Comparison of ENCODE assay signal across 8 mouse cellular contexts in genomic region chr8:46185361-46185760, GRCm38 (mm10). TPM values are rescaled to one million over a fixed set of nuclear protein-coding genes. Genes with fewer than 3 reads are reported as not detected.
DNase-seq lines count a peak whose midpoint lies in the region; ATAC-seq and TF ChIP-seq lines count a peak whose summit lies in the region.

No protein-coding gene starts in this region.

- 38% methylated on average over 2 of the region's 2 CpGs for WGBS in thymus, adult 2 months
- 6% methylated on average over 2 of the region's 2 CpGs for WGBS in lung, embryonic 14.5 days

- H3K4me3 ChIP-seq in thymus, adult 2 months (ENCODE audit: control insufficient read depth, insufficient read depth, low read length): no peak overlapping the region
- no peak overlapping the region for H3K4me3 ChIP-seq in lung, embryonic 14.5 days (ENCODE audit: low read depth, low read length)

- TF ChIP-seq CTCF in thymus, adult 2 months (IDR thresholded peaks at IDR 0.05; ENCODE audit: borderline replicate concordance, control insufficient read depth, extremely low read depth, insufficient read depth, low read length, poor library complexity): no peak
- peak; percentile 82 for TF ChIP-seq CTCF in lung, embryonic 14.5 days (IDR thresholded peaks at IDR 0.05; ENCODE audit: low read depth)

- TF ChIP-seq POLR2A in thymus, adult 2 months (IDR thresholded peaks at IDR 0.05; ENCODE audit: control insufficient read depth, extremely low read depth, insufficient read depth, low read length, poor library complexity): no peak

- no peak overlapping the region for H3K9ac ChIP-seq in lung, embryonic 14.5 days

- H3K4me1 ChIP-seq in thymus, adult 2 months (replicated peaks; ENCODE audit: control insufficient read depth, insufficient read depth, low read length): no peaks in the 10 kb centered on the region
- H3K4me1 ChIP-seq in lung, embryonic 14.5 days (ENCODE audit: insufficient read depth): no peaks in the 10 kb centered on the region

- H3K27ac ChIP-seq in thymus, adult 2 months (ENCODE audit: control insufficient read depth, insufficient read depth, low read length): no peak overlapping the region
- H3K27ac ChIP-seq in lung, embryonic 14.5 days (ENCODE audit: low read depth): no peak overlapping the region

- H3K27me3 ChIP-seq in thymus, adult 2 months (ENCODE audit: control insufficient read depth, insufficient read depth, low read length): no peaks in the 10 kb centered on the region
- no peaks in the 10 kb centered on the region for H3K27me3 ChIP-seq in lung, embryonic 14.5 days (ENCODE audit: insufficient read depth, low read length)

- no peak overlapping the region for H3K4me2 ChIP-seq in lung, embryonic 14.5 days

- H3K36me3 ChIP-seq in thymus, adult 2 months (ENCODE audit: control insufficient read depth, insufficient read depth, low read length): no peaks in the 10 kb centered on the region
- 0 out of 2 replicates have a peak, but pooled peaks cover 13% of the 10 kb centered on the region for H3K36me3 ChIP-seq in lung, embryonic 14.5 days (ENCODE audit: insufficient read depth)

- ATAC-seq in hematopoietic stem cell, adult 5-6 weeks (replicated peaks in 1 of 2; ENCODE audit: insufficient read depth in 1 of 2, low FRiP score in 2 of 2, low TSS enrichment in 1 of 2, low read depth in 1 of 2, poor library complexity in 2 of 2, severe bottlenecking in 2 of 2): peak; percentile 51 to 73; a peak in 1 of 4 replicates
- ATAC-seq in lung, embryonic 14.5 days (ENCODE audit: insufficient read depth): no peak

- H3K9me3 ChIP-seq in lung, embryonic 14.5 days (ENCODE audit: low read depth, low read length): no peaks in the 10 kb centered on the region

- DNase-seq in gastrocnemius, adult 18-20 months (ENCODE audit: low spot score): peak; percentile 63
- DNase-seq in gastrocnemius, postnatal 25 days: no peak
- peak; percentile 57 for DNase-seq in thymus, adult 2 months
- no peak for DNase-seq in thymus, adult 18-20 months
- DNase-seq in cerebellum, postnatal 14 days: peak; percentile 72 to 82
- DNase-seq in lung, embryonic 14.5 days: peak; percentile 84
- peak; percentile 8 to 26 for DNase-seq in spleen, postnatal 36 days (ENCODE audit: low spot score in 2 of 2)

RNA-seq across cellular contexts. Expression of gene Slc25a4, which starts 25.7 kb away (rescaled TPM):
- 1,000 to 10,000 TPM; 2,853 to 2,971 TPM for total RNA-seq in gastrocnemius, adult 18-20 months (2021)
- total RNA-seq in gastrocnemius, postnatal 25 days (2021): 1,000 to 10,000 TPM; 2,973 to 3,130 TPM
- polyA plus RNA-seq in thymus, adult 2 months (2012; rRNA removed): 238 and 569 TPM in 2 replicates
- 184 and 193 TPM in 2 replicates for total RNA-seq in hematopoietic stem cell, adult 5-6 weeks (2017)
- polyA plus RNA-seq in lung, embryonic 14.5 days (2014; fragmentation: Nextera tagmentation; extraction: Ambion mirVana): 431 and 432 TPM in 2 replicates

RNA-seq across cellular contexts. Expression of gene Snx25, which starts 33.4 kb away (rescaled TPM):
- total RNA-seq in gastrocnemius, adult 18-20 months (2021): 1 to 10 TPM; 5.8 to 7.4 TPM
- 1 to 10 TPM; 4.7 to 5.5 TPM for total RNA-seq in gastrocnemius, postnatal 25 days (2021)
- 7.5 and 8.7 TPM in 2 replicates for polyA plus RNA-seq in thymus, adult 2 months (2012; rRNA removed)
- 12.3 and 17.5 TPM in 2 replicates for total RNA-seq in hematopoietic stem cell, adult 5-6 weeks (2017)
- polyA plus RNA-seq in lung, embryonic 14.5 days (2014; fragmentation: Nextera tagmentation; extraction: Ambion mirVana): 9.2 and 12.3 TPM in 2 replicates

RNA-seq across cellular contexts. Expression of gene Cfap97, which starts 33.8 kb away (rescaled TPM):
- total RNA-seq in gastrocnemius, adult 18-20 months (2021): 10 to 100 TPM; 13.6 to 14.9 TPM
- 10 to 100 TPM; 11.1 to 11.3 TPM for total RNA-seq in gastrocnemius, postnatal 25 days (2021)
- 7.5 and 8.1 TPM in 2 replicates for polyA plus RNA-seq in thymus, adult 2 months (2012; rRNA removed)
- total RNA-seq in hematopoietic stem cell, adult 5-6 weeks (2017): 51.7 and 54.8 TPM in 2 replicates
- polyA plus RNA-seq in lung, embryonic 14.5 days (2014; fragmentation: Nextera tagmentation; extraction: Ambion mirVana): 24.1 and 25.3 TPM in 2 replicates

Comparison
In these comparisons a context has a peak if more than half of its experiments do, and no peak if none do; other contexts are left out.
1. DNase-seq: peak in gastrocnemius, adult 18-20 months (single experiment), thymus, adult 2 months (single experiment), cerebellum, postnatal 14 days (2 of 2), lung, embryonic 14.5 days (single experiment) and spleen, postnatal 36 days (2 of 2); none in gastrocnemius, postnatal 25 days (single experiment) and thymus, adult 18-20 months (0 of 2).
2. RNA of gene Slc25a4, which starts 25.7 kb away (total RNA-seq): 2,973 to 3,130 TPM in gastrocnemius, postnatal 25 days and 2,853 to 2,971 TPM in gastrocnemius, adult 18-20 months; 184 to 193 TPM in hematopoietic stem cell, adult 5-6 weeks; every median in the first group is over 10 times any median in the second.